Mouse (Mus musculus) liver, embryonic 15.5 days (tissue): ENCODE results near the gene Ankrd31. TPM values are rescaled to one million over a fixed set of nuclear protein-coding genes. Genes with fewer than 3 reads are reported as not detected.

ENCODE experiments used
- ATAC-seq: fragments of 200-750 bp; cut with Nextera tagmentation; 2 replicates; pipeline ENCODE4 v1.8.0; 2017; ENCODE audit warnings: moderate number of reproducible peaks, mild to moderate bottlenecking, moderate library complexity; ENCODE audit not compliant: insufficient read depth
- H3K27ac ChIP-seq: fragments of 300-500 bp; sonication (generic); replicated peaks from 2 replicates; pipeline ENCODE4 v1.5.1; 2015; ENCODE audit warnings: mild to moderate bottlenecking, inconsistent platforms
- H3K27me3 ChIP-seq: fragments of 300-500 bp; sonication (generic); 2 replicates; pipeline ENCODE4 v1.6.1; 2015; ENCODE audit warnings: mild to moderate bottlenecking, inconsistent platforms
- H3K36me3 ChIP-seq: fragments of 300-500 bp; sonication (generic); replicated peaks from 2 replicates; pipeline ENCODE4 v1.6.1; 2015; ENCODE audit warnings: moderate library complexity, mild to moderate bottlenecking, inconsistent platforms
- H3K4me1 ChIP-seq: fragments of 300-500 bp; sonication (generic); replicated peaks from 2 replicates; pipeline ENCODE4 v1.6.1; 2015; ENCODE audit warnings: inconsistent platforms
- H3K4me2 ChIP-seq: fragments of 300-500 bp; sonication (generic); 2 replicates; pipeline ENCODE4 v1.6.1; 2015; ENCODE audit warnings: moderate library complexity, mild to moderate bottlenecking, inconsistent platforms
- H3K4me3 ChIP-seq: fragments of 300-500 bp; sonication (generic); replicated peaks from 2 replicates; pipeline ENCODE4 v1.5.1; 2015; ENCODE audit warnings: mild to moderate bottlenecking, inconsistent platforms
- H3K9ac ChIP-seq: fragments of 300-500 bp; sonication (generic); 2 replicates; pipeline ENCODE4 v1.6.1; 2015; ENCODE audit warnings: moderate library complexity, mild to moderate bottlenecking, inconsistent platforms
- H3K9me3 ChIP-seq: fragments of 300-500 bp; sonication (generic); replicated peaks from 2 replicates; pipeline ENCODE4 v1.6.1; 2016; ENCODE audit warnings: inconsistent platforms
- WGBS: fragments of 180-500 bp; shearing (Covaris S2); methylation state at CpG from one replicate; pipeline ENCODE4 v1.1.7; 2015; ENCODE audit warnings: mixed read lengths; ENCODE audit not compliant: insufficient replicate concordance; 5-methylcytosine and 5-hydroxymethylcytosine counted together
- polyA plus RNA-seq: library from polyadenylated mRNA; unstranded; fragments of >200 nt; fragmentation: Nextera tagmentation; extraction: Ambion mirVana; gene quantifications from 2 replicates; pipeline ENCODE4 v1.2.1, GENCODE M21; 2015

The Ankrd31 gene
- 0.01 and 0.02 TPM in 2 replicates for polyA plus RNA-seq

DNA sequence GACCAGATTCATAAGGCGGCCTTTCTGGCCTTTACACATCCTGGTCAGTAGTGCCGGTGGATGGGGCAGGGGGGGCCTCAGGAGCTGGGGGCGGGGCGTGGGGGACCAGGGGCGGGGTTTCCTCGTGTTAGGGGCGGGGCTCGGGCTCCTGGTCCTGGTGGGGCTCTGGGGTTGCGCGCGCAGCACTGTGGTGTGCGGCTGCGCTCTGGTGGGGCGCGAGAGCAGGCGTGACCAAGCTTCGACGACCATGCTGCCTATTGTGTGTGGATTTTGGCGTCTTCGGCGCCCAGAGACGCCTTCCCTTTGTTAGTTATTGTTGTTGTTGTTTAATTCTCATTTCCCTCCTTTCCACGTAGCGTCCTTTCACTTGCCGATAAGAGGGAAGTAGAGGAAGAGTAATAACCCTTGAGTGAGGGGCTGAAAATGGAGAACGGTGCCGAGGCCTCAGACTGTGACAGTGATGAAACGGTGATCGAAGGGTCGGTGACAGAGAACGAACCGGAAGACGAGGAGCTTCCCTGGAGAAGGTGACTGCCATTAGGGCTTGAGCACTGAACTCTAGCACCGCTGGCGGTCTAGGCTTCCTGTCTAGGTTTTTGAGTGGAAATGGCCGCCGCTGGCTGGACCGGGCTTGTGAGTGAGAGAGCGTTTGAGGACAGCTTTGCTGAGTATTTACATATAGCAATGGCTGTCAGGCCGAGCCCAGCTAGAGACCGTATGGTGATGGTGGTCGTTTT, at the start of gene Ankrd31:
Gene Ankrd31 (plus strand): TSS at position 164 of the 737 bp plus-strand sequence.
- H3K27me3 ChIP-seq, result no peaks in the 10 kb centered on the region
- H3K9me3 ChIP-seq, result no peaks in the 10 kb centered on the region
- H3K27ac ChIP-seq, result no peak within 1 kb of the TSS
- no peak for ATAC-seq
- no peaks in the 10 kb centered on the region for H3K4me1 ChIP-seq
- no peak within 1 kb of the TSS for H3K4me3 ChIP-seq
- H3K9ac ChIP-seq, result no peak within 1 kb of the TSS
- no peak within 1 kb of the TSS for H3K4me2 ChIP-seq
- WGBS, result 82% methylated on average over 42 of the region's 42 CpGs
- no peaks in the 10 kb centered on the region for H3K36me3 ChIP-seq

- H3K4me2 ChIP-seq, result no peak overlapping the region
- peaks cover 29% of the 10 kb centered on the region for H3K4me1 ChIP-seq
- ATAC-seq, result no peak
- no peaks in the 10 kb centered on the region for H3K9me3 ChIP-seq
- H3K27me3 ChIP-seq, result no peaks in the 10 kb centered on the region
- WGBS, result 64% methylated on average over 9 of the region's 9 CpGs
- no peak overlapping the region for H3K4me3 ChIP-seq
- H3K36me3 ChIP-seq, result no peaks in the 10 kb centered on the region
- no peak overlapping the region for H3K27ac ChIP-seq
- H3K9ac ChIP-seq, result no peak overlapping the region
Observed at GRCm38 (mm10) chr13:96702567-96703278, 45.3 kb upstream of the Ankrd31 start.

DNA sequence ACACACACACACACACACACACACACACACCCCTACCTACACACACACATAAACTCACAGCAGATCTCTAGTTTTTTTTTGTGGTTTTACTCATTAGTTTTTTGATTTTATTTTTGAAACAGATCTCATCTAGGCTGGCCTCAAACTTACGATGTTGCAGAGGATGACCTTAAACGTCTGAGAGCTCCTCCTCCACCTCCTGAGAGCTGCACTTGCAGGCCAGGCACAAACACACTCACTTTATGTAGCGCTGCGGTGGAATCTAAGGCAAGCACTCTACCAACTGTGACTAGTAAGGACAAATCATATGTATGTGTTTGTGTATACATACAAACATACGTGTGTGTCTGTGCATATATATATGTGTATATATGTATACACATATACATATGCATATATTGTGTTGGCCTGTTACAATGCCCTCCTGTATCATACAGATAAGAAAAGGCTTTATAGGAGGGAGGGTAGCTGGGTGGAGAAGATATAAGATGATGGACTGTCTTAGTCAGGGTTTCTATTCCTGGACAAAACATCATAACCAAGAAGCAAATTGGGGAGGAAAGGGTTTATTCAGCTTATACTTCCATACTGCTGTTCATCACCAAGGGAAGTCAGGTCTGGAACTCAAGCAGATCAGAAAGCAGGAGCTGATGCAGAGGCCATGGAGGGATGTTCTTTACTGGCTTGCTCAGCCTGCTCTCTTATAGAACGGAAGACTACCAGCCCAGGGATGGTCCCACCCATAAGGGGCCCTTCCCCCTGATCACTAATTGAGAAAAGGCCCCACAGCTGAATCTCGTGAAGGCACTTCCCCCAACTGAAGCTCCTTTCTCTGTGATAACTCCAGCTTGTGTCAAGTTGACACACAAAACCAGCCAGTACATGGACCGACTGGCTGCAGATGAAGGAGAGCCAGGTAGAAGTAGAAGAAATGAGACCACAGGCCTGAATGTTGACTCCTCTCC, 38.5 kb upstream of the Ankrd31 start:
- no peaks in the 10 kb centered on the region for H3K36me3 ChIP-seq
- H3K4me2 ChIP-seq, result peak overlapping the region; percentile 27
- peaks cover 11% of the 10 kb centered on the region for H3K4me1 ChIP-seq
- no peak overlapping the region for H3K4me3 ChIP-seq
- no peaks in the 10 kb centered on the region for H3K27me3 ChIP-seq
- peak overlapping the region; percentile 54 for H3K27ac ChIP-seq
- ATAC-seq, result peak; percentile 97
- H3K9me3 ChIP-seq, result no peaks in the 10 kb centered on the region
- H3K9ac ChIP-seq, result no peak overlapping the region
- 35% methylated on average over 8 of the region's 8 CpGs for WGBS

GRCm38 (mm10) chr13:96716311-96716710, 31.8 kb upstream of the Ankrd31 start:
- H3K27ac ChIP-seq, result no peak overlapping the region
- no peak overlapping the region for H3K4me3 ChIP-seq
- H3K27me3 ChIP-seq, result no peaks in the 10 kb centered on the region
- H3K9ac ChIP-seq, result no peak overlapping the region
- no peak for ATAC-seq
- no peaks in the 10 kb centered on the region for H3K9me3 ChIP-seq
- no peaks in the 10 kb centered on the region for H3K36me3 ChIP-seq
- WGBS, result 79% methylated on average over 2 of the region's 2 CpGs
- peaks cover 8% of the 10 kb centered on the region for H3K4me1 ChIP-seq
- no peak overlapping the region for H3K4me2 ChIP-seq

DNA sequence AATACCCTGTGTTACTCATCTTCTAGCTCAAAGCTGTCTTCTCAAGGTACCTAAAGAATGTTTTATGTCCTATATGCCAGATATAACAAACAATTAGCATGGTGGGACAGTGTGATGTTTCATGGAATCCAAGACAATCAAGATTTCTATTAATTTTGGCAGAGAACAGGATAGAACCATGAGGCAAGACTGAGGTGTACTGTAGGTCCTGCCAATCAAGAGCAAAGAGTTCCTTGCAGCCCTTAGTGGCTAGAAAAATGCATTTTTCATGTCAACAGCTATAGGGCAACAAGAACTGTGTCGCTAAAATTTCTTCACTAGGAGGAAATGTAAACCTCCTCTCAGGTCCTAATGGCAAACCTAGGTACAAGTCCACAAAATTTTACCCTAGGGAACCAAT, 30.3 kb upstream of the Ankrd31 start:
- Histone ChIP-seq H3K9ac (no peak overlapping the region), H3K4me2 (no peak overlapping the region), H3K36me3 (no peaks in the 10 kb centered on the region), H3K4me1 (peaks cover 8% of the 10 kb centered on the region), H3K27ac (no peak overlapping the region), H3K27me3 (no peaks in the 10 kb centered on the region), H3K4me3 (no peak overlapping the region), H3K9me3 (no peaks in the 10 kb centered on the region)
- WGBS, result 67% methylated on average over 1 of the region's 1 CpGs
- no peak for ATAC-seq

- no peaks in the 10 kb centered on the region for H3K27me3 ChIP-seq
- no peak overlapping the region for H3K4me2 ChIP-seq
- H3K27ac ChIP-seq, result no peak overlapping the region
- 24% methylated on average over 2 of the region's 2 CpGs for WGBS
- no peaks in the 10 kb centered on the region for H3K36me3 ChIP-seq
- H3K4me1 ChIP-seq, result peaks cover 8% of the 10 kb centered on the region
- no peak overlapping the region for H3K4me3 ChIP-seq
- ATAC-seq, result peak; percentile 37; the same call in 1 of the 2 replicates
- H3K9me3 ChIP-seq, result no peaks in the 10 kb centered on the region
- no peak overlapping the region for H3K9ac ChIP-seq
Observed at GRCm38 (mm10) chr13:96720003-96720402, 28.1 kb upstream of the Ankrd31 start.

- Histone ChIP-seq H3K4me3 (no peak overlapping the region), H3K4me2 (no peak overlapping the region), H3K9me3 (no peaks in the 10 kb centered on the region), H3K36me3 (no peaks in the 10 kb centered on the region), H3K27ac (no peak overlapping the region), H3K27me3 (no peaks in the 10 kb centered on the region), H3K9ac (no peak overlapping the region), H3K4me1 (no peaks in the 10 kb centered on the region)
- no peak for ATAC-seq
- WGBS, result 67% methylated on average over 7 of the region's 7 CpGs
Observed at GRCm38 (mm10) chr13:96728289-96728688, 19.8 kb upstream of the Ankrd31 start.

DNA sequence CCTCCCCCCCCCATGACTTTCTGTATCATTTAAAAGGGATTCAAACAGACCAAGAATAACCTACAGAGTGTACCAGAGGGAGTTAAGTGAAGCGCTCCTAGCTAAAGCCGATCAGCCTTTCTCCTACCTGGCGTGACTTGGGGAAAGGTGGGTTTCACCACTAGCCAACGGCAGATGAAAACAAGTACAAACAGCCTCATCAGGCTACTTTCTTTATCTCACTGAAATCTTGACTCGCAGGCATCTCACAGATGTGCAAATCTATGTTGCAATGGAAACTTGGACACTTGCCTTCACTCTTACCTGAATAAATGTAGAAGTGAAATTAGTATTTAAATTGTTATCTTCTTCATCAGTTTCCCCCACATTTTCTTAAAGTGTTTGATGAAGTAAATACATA, 18.9 kb upstream of the Ankrd31 start:
- no peak overlapping the region for H3K4me2 ChIP-seq

DNA sequence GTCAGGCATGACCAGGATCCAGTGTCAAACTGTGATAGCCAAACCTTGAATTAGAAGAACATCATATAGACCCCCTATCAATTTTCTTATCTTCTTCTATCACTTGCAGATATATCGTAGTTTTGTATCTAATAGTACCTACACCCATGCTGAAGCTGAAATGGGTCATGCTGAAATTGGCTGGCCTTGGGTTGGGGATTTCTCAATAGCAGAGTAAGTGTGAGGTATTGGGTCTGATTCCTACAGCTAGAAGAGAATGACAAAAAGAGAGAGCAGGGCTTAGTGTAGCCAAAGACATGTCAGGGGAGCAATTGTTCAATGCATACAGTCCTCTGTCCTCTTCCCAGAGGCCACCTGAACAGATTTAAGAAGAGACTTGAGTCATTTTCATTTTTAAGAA, 18.0 kb upstream of the Ankrd31 start:
- H3K9ac ChIP-seq, result no peak overlapping the region
- 60% methylated on average over 1 of the region's 1 CpGs for WGBS
- H3K36me3 ChIP-seq, result no peaks in the 10 kb centered on the region
- no peaks in the 10 kb centered on the region for H3K27me3 ChIP-seq
- no peak overlapping the region for H3K4me2 ChIP-seq
- H3K4me3 ChIP-seq, result no peak overlapping the region
- no peaks in the 10 kb centered on the region for H3K9me3 ChIP-seq
- H3K4me1 ChIP-seq, result no peaks in the 10 kb centered on the region
- no peak overlapping the region for H3K27ac ChIP-seq
- no peak for ATAC-seq

More for the DNA sequence above, 18.9 kb upstream of the Ankrd31 start:
- H3K4me1 ChIP-seq, result no peaks in the 10 kb centered on the region
- no peaks in the 10 kb centered on the region for H3K36me3 ChIP-seq
- no peaks in the 10 kb centered on the region for H3K27me3 ChIP-seq
- H3K27ac ChIP-seq, result no peak overlapping the region
- ATAC-seq, result no peak
- H3K9me3 ChIP-seq, result no peaks in the 10 kb centered on the region
- H3K9ac ChIP-seq, result no peak overlapping the region
- H3K4me3 ChIP-seq, result no peak overlapping the region
- WGBS, result 71% methylated on average over 5 of the region's 5 CpGs

GRCm38 (mm10) chr13:96735175-96735574, 12.9 kb upstream of the Ankrd31 start:
- H3K4me1 ChIP-seq, result no peaks in the 10 kb centered on the region
- no peaks in the 10 kb centered on the region for H3K9me3 ChIP-seq
- H3K4me2 ChIP-seq, result no peak overlapping the region
- H3K27ac ChIP-seq, result no peak overlapping the region
- H3K4me3 ChIP-seq, result no peak overlapping the region
- no peaks in the 10 kb centered on the region for H3K27me3 ChIP-seq
- H3K9ac ChIP-seq, result no peak overlapping the region
- WGBS, result 9% methylated on average over 1 of the region's 1 CpGs
- no peak for ATAC-seq
- no peaks in the 10 kb centered on the region for H3K36me3 ChIP-seq

GRCm38 (mm10) chr13:96740159-96740558, 7.9 kb upstream of the Ankrd31 start:
- no peak for ATAC-seq
- H3K4me3 ChIP-seq, result no peak overlapping the region
- no peak overlapping the region for H3K27ac ChIP-seq
- WGBS, result 60% methylated on average over 2 of the region's 2 CpGs
- no peaks in the 10 kb centered on the region for H3K4me1 ChIP-seq
- no peaks in the 10 kb centered on the region for H3K36me3 ChIP-seq
- no peaks in the 10 kb centered on the region for H3K9me3 ChIP-seq
- no peaks in the 10 kb centered on the region for H3K27me3 ChIP-seq
- no peak overlapping the region for H3K4me2 ChIP-seq
- no peak overlapping the region for H3K9ac ChIP-seq
